Mouse (Mus musculus): Measurements from ENCODE around the gene 4930579F01Rik. TPM values are rescaled to one million over a fixed set of nuclear protein-coding genes. Genes with fewer than 3 reads are reported as not detected.

4930579F01Rik gene
- polyA plus RNA-seq, 1 experiment: not detected

DNA sequence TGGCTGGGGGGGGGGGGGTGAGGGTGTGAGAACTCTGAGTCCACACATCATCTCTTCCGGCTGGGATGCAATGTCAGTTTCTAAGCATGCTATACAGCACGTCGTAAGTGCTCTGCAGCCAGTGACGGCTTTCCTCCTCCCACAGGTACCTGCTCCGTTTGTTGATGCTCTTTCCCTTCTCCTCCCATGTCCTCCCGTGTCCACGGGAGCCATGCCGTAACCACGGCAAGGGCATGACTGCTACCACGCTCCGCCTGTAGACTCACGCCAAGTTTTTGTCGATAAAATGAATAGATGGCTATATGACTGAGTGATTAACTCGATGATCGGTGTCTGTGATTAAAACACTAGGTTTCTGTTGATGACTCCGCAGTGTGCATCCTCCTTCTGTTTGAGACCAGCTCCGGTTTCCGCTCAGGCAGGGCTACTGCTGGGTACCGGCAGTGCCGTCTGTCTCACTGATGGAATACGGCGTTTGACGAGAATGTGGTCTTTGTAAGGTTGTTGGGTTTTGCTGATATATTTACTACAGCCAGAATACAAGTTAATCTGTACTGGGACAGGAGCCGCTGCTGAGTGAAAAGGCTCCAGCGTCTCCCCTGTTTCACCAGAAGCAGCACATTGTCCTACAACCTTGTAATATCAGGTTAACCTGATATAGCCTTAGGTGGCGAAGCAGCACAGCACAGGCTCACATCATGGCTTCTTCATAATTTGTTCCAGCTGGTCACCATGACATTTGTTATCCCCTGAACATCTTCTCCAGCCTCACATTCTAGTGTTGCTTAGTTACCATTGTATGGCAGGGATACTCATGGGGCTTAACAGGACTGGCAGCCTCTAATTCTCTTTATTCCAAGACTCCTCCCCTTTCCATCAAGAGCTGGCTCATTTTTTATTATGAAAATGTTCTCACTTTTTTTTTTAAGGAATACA lies 7.4 kb downstream of the 4930579F01Rik start:
- WGBS: 95% methylated on average over 26 of the region's 26 CpGs

DNA sequence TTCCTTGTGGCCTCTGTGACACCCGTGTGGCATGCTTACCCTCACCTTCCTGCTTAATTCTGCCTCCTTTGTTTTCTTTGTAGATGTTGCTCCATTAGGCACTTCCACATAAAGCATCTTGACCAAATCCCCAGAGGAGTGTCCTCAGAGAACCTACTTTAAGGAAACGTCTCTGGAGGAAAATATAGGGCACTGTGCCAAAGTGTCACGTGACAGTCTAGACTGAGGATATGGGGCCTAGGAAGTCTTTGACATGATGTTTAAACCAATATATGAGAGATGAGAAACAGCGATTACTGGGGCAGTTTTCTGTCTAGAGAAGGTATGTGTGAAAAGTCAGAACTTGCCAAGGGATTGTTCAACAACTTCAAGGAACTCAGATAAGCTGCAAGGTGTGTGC lies 8.3 kb downstream of the 4930579F01Rik start:
- H3K4me1 ChIP-seq (replicated peaks; ENCODE audit: control insufficient read depth, insufficient read depth, low read length): no peaks in the 10 kb centered on the region
- DNase-seq: no peak
- no peak overlapping the region for H3K4me3 ChIP-seq (ENCODE audit: control insufficient read depth, insufficient read depth, low read length)
- no peaks in the 10 kb centered on the region for H3K36me3 ChIP-seq (ENCODE audit: control insufficient read depth, insufficient read depth, low read length)
- TF ChIP-seq POLR2A (IDR thresholded peaks at IDR 0.05; ENCODE audit: control insufficient read depth, extremely low read depth, insufficient read depth, low read length, poor library complexity) (no peak), CTCF (IDR thresholded peaks at IDR 0.05; ENCODE audit: borderline replicate concordance, control insufficient read depth, extremely low read depth, insufficient read depth, low read length, poor library complexity) (no peak)
- WGBS: 77% methylated on average over 4 of the region's 4 CpGs
- H3K27ac ChIP-seq (ENCODE audit: control insufficient read depth, insufficient read depth, low read length): no peak overlapping the region
- no peaks in the 10 kb centered on the region for H3K27me3 ChIP-seq (ENCODE audit: control insufficient read depth, insufficient read depth, low read length)

More for the DNA sequence above, 7.4 kb downstream of the 4930579F01Rik start:
- Histone ChIP-seq H3K4me1 (replicated peaks; ENCODE audit: control insufficient read depth, insufficient read depth, low read length) (no peaks in the 10 kb centered on the region), H3K27ac (ENCODE audit: control insufficient read depth, insufficient read depth, low read length) (no peak overlapping the region), H3K4me3 (ENCODE audit: control insufficient read depth, insufficient read depth, low read length) (no peak overlapping the region), H3K27me3 (ENCODE audit: control insufficient read depth, insufficient read depth, low read length) (no peaks in the 10 kb centered on the region), H3K36me3 (ENCODE audit: control insufficient read depth, insufficient read depth, low read length) (no peaks in the 10 kb centered on the region)
- no peak for DNase-seq
- TF ChIP-seq CTCF (IDR thresholded peaks at IDR 0.05; ENCODE audit: borderline replicate concordance, control insufficient read depth, extremely low read depth, insufficient read depth, low read length, poor library complexity): no peak
- no peak for TF ChIP-seq POLR2A (IDR thresholded peaks at IDR 0.05; ENCODE audit: control insufficient read depth, extremely low read depth, insufficient read depth, low read length, poor library complexity)

DNA sequence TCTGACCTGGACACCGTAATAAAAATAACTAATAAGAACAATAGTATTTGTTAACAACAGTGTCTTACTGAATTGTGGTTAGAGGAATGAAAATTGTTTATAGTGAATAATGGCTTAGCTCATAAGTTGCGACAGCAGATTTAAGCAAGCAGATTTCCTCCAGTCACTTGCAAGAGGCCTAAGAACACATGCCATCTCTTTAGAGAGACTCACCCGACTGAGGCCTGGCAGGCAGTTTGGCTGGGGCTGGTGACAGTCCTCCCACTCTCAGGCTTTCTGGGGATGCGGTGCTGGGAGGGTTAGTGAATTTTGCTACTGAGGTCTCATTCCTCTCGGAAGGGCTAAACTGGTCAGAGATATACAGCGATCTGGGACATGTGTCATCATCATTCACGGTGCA lies 10.3 kb downstream of the 4930579F01Rik start:
- Histone ChIP-seq H3K4me1 (replicated peaks; ENCODE audit: control insufficient read depth, insufficient read depth, low read length) (no peaks in the 10 kb centered on the region), H3K27me3 (ENCODE audit: control insufficient read depth, insufficient read depth, low read length) (no peaks in the 10 kb centered on the region), H3K4me3 (ENCODE audit: control insufficient read depth, insufficient read depth, low read length) (no peak overlapping the region), H3K27ac (ENCODE audit: control insufficient read depth, insufficient read depth, low read length) (no peak overlapping the region), H3K36me3 (ENCODE audit: control insufficient read depth, insufficient read depth, low read length) (no peaks in the 10 kb centered on the region)
- WGBS: 94% methylated on average over 7 of the region's 7 CpGs
- TF ChIP-seq POLR2A (IDR thresholded peaks at IDR 0.05; ENCODE audit: control insufficient read depth, extremely low read depth, insufficient read depth, low read length, poor library complexity) (no peak), CTCF (IDR thresholded peaks at IDR 0.05; ENCODE audit: borderline replicate concordance, control insufficient read depth, extremely low read depth, insufficient read depth, low read length, poor library complexity) (no peak)
- DNase-seq: no peak

- WGBS: 90% methylated on average over 2 of the region's 2 CpGs
- TF ChIP-seq CTCF (IDR thresholded peaks at IDR 0.05; ENCODE audit: borderline replicate concordance, control insufficient read depth, extremely low read depth, insufficient read depth, low read length, poor library complexity) (no peak), POLR2A (IDR thresholded peaks at IDR 0.05; ENCODE audit: control insufficient read depth, extremely low read depth, insufficient read depth, low read length, poor library complexity) (no peak)
- H3K27ac ChIP-seq (ENCODE audit: control insufficient read depth, insufficient read depth, low read length): no peak overlapping the region
- no peaks in the 10 kb centered on the region for H3K27me3 ChIP-seq (ENCODE audit: control insufficient read depth, insufficient read depth, low read length)
- DNase-seq: no peak
- H3K4me1 ChIP-seq (replicated peaks; ENCODE audit: control insufficient read depth, insufficient read depth, low read length): no peaks in the 10 kb centered on the region
- no peak overlapping the region for H3K4me3 ChIP-seq (ENCODE audit: control insufficient read depth, insufficient read depth, low read length)
- no peaks in the 10 kb centered on the region for H3K36me3 ChIP-seq (ENCODE audit: control insufficient read depth, insufficient read depth, low read length)
Observed at GRCm38 (mm10) chr3:138182019-138182418, 11.6 kb downstream of the 4930579F01Rik start.

GRCm38 (mm10) chr3:138175551-138175950 lies 18.1 kb downstream of the 4930579F01Rik start:
- Histone ChIP-seq H3K27me3 (ENCODE audit: control insufficient read depth, insufficient read depth, low read length) (no peaks in the 10 kb centered on the region), H3K4me3 (ENCODE audit: control insufficient read depth, insufficient read depth, low read length) (no peak overlapping the region), H3K27ac (ENCODE audit: control insufficient read depth, insufficient read depth, low read length) (no peak overlapping the region), H3K4me1 (replicated peaks; ENCODE audit: control insufficient read depth, insufficient read depth, low read length) (no peaks in the 10 kb centered on the region), H3K36me3 (ENCODE audit: control insufficient read depth, insufficient read depth, low read length) (no peaks in the 10 kb centered on the region)
- TF ChIP-seq POLR2A (IDR thresholded peaks at IDR 0.05; ENCODE audit: control insufficient read depth, extremely low read depth, insufficient read depth, low read length, poor library complexity) (no peak), CTCF (IDR thresholded peaks at IDR 0.05; ENCODE audit: borderline replicate concordance, control insufficient read depth, extremely low read depth, insufficient read depth, low read length, poor library complexity) (no peak)
- DNase-seq: no peak
- WGBS: 95% methylated on average over 6 of the region's 6 CpGs

GRCm38 (mm10) chr3:138173291-138173690 lies 20.3 kb downstream of the 4930579F01Rik start:
- 88% methylated on average over 10 of the region's 10 CpGs for WGBS
- Histone ChIP-seq H3K27ac (ENCODE audit: control insufficient read depth, insufficient read depth, low read length) (no peak overlapping the region), H3K4me1 (replicated peaks; ENCODE audit: control insufficient read depth, insufficient read depth, low read length) (no peaks in the 10 kb centered on the region), H3K27me3 (ENCODE audit: control insufficient read depth, insufficient read depth, low read length) (no peaks in the 10 kb centered on the region), H3K36me3 (ENCODE audit: control insufficient read depth, insufficient read depth, low read length) (no peaks in the 10 kb centered on the region), H3K4me3 (ENCODE audit: control insufficient read depth, insufficient read depth, low read length) (no peak overlapping the region)
- DNase-seq: peak; percentile 16
- no peak for TF ChIP-seq CTCF (IDR thresholded peaks at IDR 0.05; ENCODE audit: borderline replicate concordance, control insufficient read depth, extremely low read depth, insufficient read depth, low read length, poor library complexity)
- no peak for TF ChIP-seq POLR2A (IDR thresholded peaks at IDR 0.05; ENCODE audit: control insufficient read depth, extremely low read depth, insufficient read depth, low read length, poor library complexity)

All from thymus, adult 2 months (tissue).